Mouse (Mus musculus) cerebellum, postnatal 14 days (tissue): ENCODE data around the gene Asf1a.
"Not testable (repeated sequence)": the region's sequence is repeated elsewhere in the genome, so short reads cannot be mapped to it uniquely, and the experiment has no call there.

Experiments
- DNase-seq, 2 experiments: peaks; one replicate each; pipeline ENCODE4 v3.0.0; 2021; ENCODE audit warnings: mixed read lengths in 2 of 2

The Asf1a gene

GRCm38 (mm10) chr10:53650683-53651082 is 54.1 kb downstream of the Asf1a start:
- DNase-seq, result no peak

DNA sequence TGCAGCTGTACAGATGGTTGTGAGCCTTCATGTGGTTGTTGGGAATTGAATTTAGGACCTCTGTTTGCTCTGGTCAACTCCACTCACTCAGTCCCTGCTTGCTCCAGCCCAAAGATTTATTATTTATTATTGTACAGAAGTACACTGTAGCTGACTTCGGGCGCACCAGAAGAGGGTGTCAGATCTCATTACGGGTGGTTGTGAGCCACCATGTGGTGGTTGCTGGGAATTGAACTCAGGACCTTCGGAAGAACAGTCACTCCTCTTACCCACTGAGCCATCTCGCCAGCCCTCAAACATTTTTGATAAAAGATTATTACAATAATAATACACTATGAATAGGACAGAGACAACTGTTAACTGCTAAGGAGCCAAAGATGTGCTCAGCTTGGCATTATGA is 57.7 kb downstream of the Asf1a start:
- DNase-seq, result not testable (repeated sequence)
